Mouse (Mus musculus) liver, adult 2 months (tissue): ENCODE measurements at regions not wholly inside any gene's neighbourhood (a gene's known extent, or its start where the extent isn't known, plus 50 kb on each side); places are given as distances from the start of the nearest gene placed in this dataset.

ENCODE experiments used
- DNase-seq: peaks from one replicate; pipeline ENCODE4 v3.0.0-alpha.2; 2011; ENCODE audit warnings: low read depth, low spot score; ENCODE audit errors: extremely low read depth
- H3K27ac ChIP-seq: fragments of 200-500 bp; replicated peaks from 2 replicates; pipeline ENCODE4 v1.5.1; 2012; ENCODE audit warnings: low read depth, mild to moderate bottlenecking, control low read depth, inconsistent platforms, low read length; ENCODE audit not compliant: insufficient read depth
- H3K27me3 ChIP-seq: fragments of 200-500 bp; 2 replicates; pipeline ENCODE4 v1.6.1; 2012; ENCODE audit warnings: mild to moderate bottlenecking, moderate library complexity, low read length, inconsistent platforms; ENCODE audit not compliant: control insufficient read depth, insufficient read depth
- H3K36me3 ChIP-seq: fragments of 200-500 bp; 2 replicates; pipeline ENCODE4 v1.6.1; 2012; ENCODE audit warnings: low read length, inconsistent platforms; ENCODE audit not compliant: control insufficient read depth, insufficient read depth
- H3K4me1 ChIP-seq: fragments of 200-500 bp; 2 replicates; pipeline ENCODE4 v1.6.1; 2011; ENCODE audit warnings: low read length; ENCODE audit not compliant: control insufficient read depth, insufficient read depth
- H3K4me3 ChIP-seq: fragments of 200-500 bp; 2 replicates; pipeline ENCODE4 v1.5.1; 2011; ENCODE audit warnings: low read depth, mild to moderate bottlenecking, control low read depth, low read length, moderate library complexity; ENCODE audit not compliant: insufficient read depth
- H3K79me2 ChIP-seq: fragments of 200-500 bp; 2 replicates; pipeline ENCODE4 v1.6.1; 2012; ENCODE audit warnings: inconsistent platforms, mild to moderate bottlenecking, low read length, moderate library complexity; ENCODE audit not compliant: control insufficient read depth, insufficient read depth
- H3K9ac ChIP-seq: fragments of 200-500 bp; 2 replicates; pipeline ENCODE4 v1.6.1; 2012; ENCODE audit warnings: low read depth, mild to moderate bottlenecking, control low read depth, inconsistent platforms, low read length
- CTCF ChIP-seq: fragments of 200-500 bp; IDR thresholded peaks from 2 replicates; pipeline ENCODE4 v1.5.1; 2011; ENCODE audit warnings: low read depth, low read length, control low read depth
- POLR2A ChIP-seq: fragments of 200-500 bp; IDR thresholded peaks from 2 replicates; pipeline ENCODE4 v1.6.1; 2011; ENCODE audit warnings: low read length, control low read depth; ENCODE audit not compliant: insufficient read depth; ENCODE audit errors: extremely low read depth
- WGBS: fragments of 180-500 bp; shearing (Covaris S2); methylation state at CpG from one replicate; pipeline ENCODE4 v1.1.7; 2018; 5-methylcytosine and 5-hydroxymethylcytosine counted together

- WGBS: 83% methylated on average over 4 of the region's 4 CpGs
- TF ChIP-seq CTCF: no peak
- no peak for TF ChIP-seq POLR2A
Observed at GRCm38 (mm10) chr1:92776353-92776752, 55.1 kb upstream of the Gpc1 start.

DNA sequence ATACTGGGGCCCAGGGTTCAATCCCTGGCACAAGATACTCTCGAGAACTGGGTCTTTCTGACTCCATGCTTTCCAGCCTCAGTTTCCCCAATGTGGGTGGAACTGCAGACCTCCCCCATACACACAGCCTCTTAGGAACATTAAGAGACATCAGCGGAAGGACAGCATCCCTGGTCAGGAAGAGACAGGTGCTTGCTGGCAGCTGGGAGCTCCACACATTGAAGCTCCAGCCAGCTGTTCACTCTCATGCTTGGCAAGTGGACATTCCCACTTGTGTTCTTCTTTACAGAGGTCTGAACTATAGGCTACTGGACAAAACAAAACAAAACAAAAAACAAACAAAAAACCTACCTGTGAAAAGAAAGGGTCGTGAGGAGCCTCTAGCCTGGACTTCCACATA lies 55.5 kb upstream of the Gpc1 start:
- no peak overlapping the region for H3K27ac ChIP-seq
- H3K4me1 ChIP-seq: no peaks in the 10 kb centered on the region
- DNase-seq: no peak
- WGBS: 95% methylated on average over 3 of the region's 3 CpGs
- H3K27me3 ChIP-seq: no peaks in the 10 kb centered on the region
- no peaks in the 10 kb centered on the region for H3K36me3 ChIP-seq
- H3K9ac ChIP-seq: no peak overlapping the region
- no peak overlapping the region for H3K4me3 ChIP-seq
- no peaks in the 10 kb centered on the region for H3K79me2 ChIP-seq
- TF ChIP-seq POLR2A (no peak), CTCF (no peak)

More at GRCm38 (mm10) chr1:92776353-92776752, 55.1 kb upstream of the Gpc1 start:
- Histone ChIP-seq H3K9ac (no peak overlapping the region), H3K79me2 (no peaks in the 10 kb centered on the region), H3K27ac (no peak overlapping the region), H3K36me3 (no peaks in the 10 kb centered on the region), H3K4me1 (no peaks in the 10 kb centered on the region), H3K4me3 (no peak overlapping the region), H3K27me3 (no peaks in the 10 kb centered on the region)
- no peak for DNase-seq

DNA sequence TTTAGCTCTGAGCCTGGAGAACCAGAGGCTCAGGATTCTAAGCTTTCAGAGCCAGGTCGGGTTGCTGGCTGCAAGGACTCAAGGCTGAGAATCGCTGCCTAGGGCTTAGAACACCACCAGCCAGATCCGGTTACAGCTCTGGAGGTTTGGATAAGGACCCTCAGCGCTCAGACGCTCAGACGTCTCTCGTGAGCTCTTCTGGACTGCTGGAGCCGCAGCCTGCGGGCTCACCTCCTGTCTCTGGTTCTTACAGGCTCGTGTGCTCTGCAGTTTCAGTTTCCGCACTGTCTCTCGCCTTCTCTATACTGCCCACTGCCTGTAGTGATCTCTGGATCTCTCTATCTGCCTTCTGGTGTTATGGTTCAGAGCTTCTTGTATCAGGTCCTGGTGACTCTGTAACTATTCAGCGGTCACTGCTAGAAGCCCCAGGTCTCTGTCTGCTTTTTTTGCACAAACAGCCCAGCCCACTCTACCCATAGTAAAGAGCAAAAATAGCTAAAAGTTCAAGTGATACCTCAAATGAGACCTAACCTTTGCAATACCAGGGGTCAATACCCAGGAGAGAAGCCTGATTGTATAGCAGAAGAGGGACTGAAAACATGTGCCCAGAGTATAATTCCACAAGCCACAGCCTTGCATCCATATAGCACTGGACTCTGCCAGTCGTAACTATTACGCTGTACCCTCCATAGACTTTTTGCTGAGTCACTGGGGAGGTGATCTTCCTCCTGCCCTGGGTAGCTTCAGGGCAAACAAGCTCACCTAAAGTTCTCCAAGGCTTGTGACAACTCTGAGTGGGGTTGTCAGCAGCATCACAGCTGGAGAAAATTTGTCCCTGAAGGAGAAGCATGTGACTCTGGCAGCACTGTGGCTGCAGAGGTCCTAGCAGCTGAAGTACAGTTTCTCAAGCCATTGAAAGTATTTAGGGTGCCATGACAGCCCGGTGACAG lies 56.4 kb upstream of the Gpc1 start:
- TF ChIP-seq CTCF: no peak
- no peak for TF ChIP-seq POLR2A
- no peaks in the 10 kb centered on the region for H3K79me2 ChIP-seq
- no peaks in the 10 kb centered on the region for H3K27me3 ChIP-seq
- peak overlapping the region; percentile 24; the same call in 1 of the 2 replicates for H3K9ac ChIP-seq
- DNase-seq: peak; percentile 28
- no peaks in the 10 kb centered on the region for H3K36me3 ChIP-seq
- H3K27ac ChIP-seq: no peak overlapping the region
- 25% methylated on average over 16 of the region's 16 CpGs for WGBS
- 0 out of 2 replicates have a peak overlapping the region, but pooled peaks have one; percentile 7 for H3K4me3 ChIP-seq
- H3K4me1 ChIP-seq: no peaks in the 10 kb centered on the region

DNA sequence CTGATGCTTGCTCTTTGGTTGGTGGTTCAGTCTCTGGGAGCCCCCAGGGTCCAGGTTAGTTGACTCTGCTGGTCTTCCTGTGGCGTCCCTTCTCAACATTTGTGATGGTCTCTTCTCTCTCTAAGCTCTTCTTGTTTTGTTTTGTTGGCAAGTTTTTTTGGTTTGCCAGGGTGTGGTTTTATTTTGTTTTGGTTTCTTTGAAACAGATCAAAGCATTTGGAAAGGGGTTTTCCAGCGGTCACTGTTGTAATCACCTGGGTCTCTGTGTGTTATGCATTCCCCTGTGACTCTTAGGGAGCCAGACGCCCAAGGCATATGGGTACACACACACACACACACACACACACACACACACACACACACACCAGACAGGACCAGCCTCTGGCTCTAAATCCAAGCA lies 57.4 kb upstream of the Gpc1 start:
- no peak for TF ChIP-seq CTCF
- no peak for TF ChIP-seq POLR2A
- no peak overlapping the region for H3K27ac ChIP-seq
- no peak overlapping the region for H3K4me3 ChIP-seq
- H3K9ac ChIP-seq: no peak overlapping the region
- H3K79me2 ChIP-seq: no peaks in the 10 kb centered on the region
- no peaks in the 10 kb centered on the region for H3K27me3 ChIP-seq
- DNase-seq: no peak
- H3K36me3 ChIP-seq: no peaks in the 10 kb centered on the region
- 70% methylated on average over 3 of the region's 3 CpGs for WGBS
- no peaks in the 10 kb centered on the region for H3K4me1 ChIP-seq

GRCm38 (mm10) chr1:92772784-92773113 lies 58.7 kb upstream of the Gpc1 start:
- Histone ChIP-seq H3K79me2 (no peaks in the 10 kb centered on the region), H3K27ac (no peak overlapping the region), H3K27me3 (no peaks in the 10 kb centered on the region), H3K36me3 (no peaks in the 10 kb centered on the region), H3K4me1 (no peaks in the 10 kb centered on the region), H3K9ac (no peak overlapping the region), H3K4me3 (no peak overlapping the region)
- TF ChIP-seq CTCF (no peak), POLR2A (no peak)
- no peak for DNase-seq
- WGBS: 84% methylated on average over 10 of the region's 10 CpGs

DNA sequence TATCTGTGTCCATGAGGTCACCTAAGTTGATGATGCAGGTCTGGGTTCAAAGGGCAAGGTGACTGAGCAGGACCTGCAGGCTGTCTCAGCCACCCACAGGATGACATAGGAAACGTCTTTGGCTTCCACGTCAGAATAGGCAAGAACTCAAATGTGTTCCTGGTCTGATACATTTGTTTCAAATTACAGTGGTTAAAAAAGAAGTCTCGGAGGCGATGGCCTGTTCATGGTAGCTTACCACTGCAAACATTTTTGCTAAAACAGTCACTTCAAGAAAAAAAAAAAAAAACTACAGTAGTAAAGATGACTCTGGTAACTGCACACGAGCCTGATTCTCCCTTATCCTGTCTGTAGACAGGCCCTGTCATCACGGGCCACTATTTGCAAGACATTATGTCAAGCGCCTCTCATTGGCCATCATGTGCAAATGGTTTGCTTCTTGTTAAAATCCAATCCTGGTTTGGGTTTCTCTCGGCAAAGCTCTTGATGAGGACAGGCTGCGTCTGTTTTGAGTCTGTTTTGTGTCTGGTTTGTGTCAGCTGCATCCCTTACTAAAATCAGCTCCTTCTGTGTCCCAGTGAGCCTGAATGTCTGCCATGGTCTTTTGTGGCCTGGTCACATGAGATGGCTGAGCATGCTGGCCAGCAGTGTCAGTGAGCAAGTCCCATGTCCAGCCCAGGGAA lies 59.2 kb upstream of the Gpc1 start:
- no peaks in the 10 kb centered on the region for H3K27me3 ChIP-seq
- 75% methylated on average over 9 of the region's 9 CpGs for WGBS
- H3K79me2 ChIP-seq: no peaks in the 10 kb centered on the region
- H3K4me3 ChIP-seq: no peak overlapping the region
- H3K27ac ChIP-seq: no peak overlapping the region
- DNase-seq: peak; percentile 6
- no peak overlapping the region for H3K9ac ChIP-seq
- H3K36me3 ChIP-seq: no peaks in the 10 kb centered on the region
- no peaks in the 10 kb centered on the region for H3K4me1 ChIP-seq
- TF ChIP-seq CTCF (no peak), POLR2A (no peak)
